Mouse (Mus musculus) testis, adult 2 months (tissue): ENCODE measurements around the gene Fcgrt.

Experiments used
- CTCF ChIP-seq: fragments of 200-500 bp; IDR thresholded peaks from 2 replicates; pipeline ENCODE4 v1.5.1; 2012; ENCODE audit warnings: low read depth, mild to moderate bottlenecking, inconsistent platforms, low read length, moderate library complexity; ENCODE audit not compliant: control insufficient read depth, insufficient read depth, insufficient replicate concordance
- POLR2A ChIP-seq: fragments of 200-500 bp; IDR thresholded peaks from 2 replicates; pipeline ENCODE4 v1.6.1; 2012; ENCODE audit warnings: low read depth, mild to moderate bottlenecking, inconsistent platforms, low read length, moderate library complexity; ENCODE audit not compliant: control insufficient read depth

GRCm38 (mm10) chr7:45151303-45151702 is 47.7 kb upstream of the Fcgrt start:
- TF ChIP-seq POLR2A (no peak), CTCF (no peak)
